ENCODE assay signal across 8 mouse cellular contexts in the genomic region with DNA sequence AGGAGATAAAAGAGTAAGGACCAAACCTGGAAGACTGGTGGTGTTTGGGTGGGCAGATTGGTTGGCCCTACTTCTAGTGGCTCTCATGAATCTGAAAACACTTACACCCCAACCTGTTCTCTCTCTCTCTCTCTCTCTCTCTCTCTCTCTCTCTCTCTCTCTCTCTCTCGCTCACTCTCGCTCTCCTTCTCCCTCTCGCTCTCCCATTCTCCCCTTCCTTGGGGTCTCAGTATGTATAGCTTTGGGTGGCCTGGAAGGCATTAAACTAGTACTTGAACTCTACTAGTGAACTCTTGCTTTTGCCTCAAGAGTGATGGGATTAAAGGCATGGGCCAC. TPM values are rescaled to one million over a fixed set of nuclear protein-coding genes. Genes with fewer than 3 reads are reported as not detected.
A peak's percentile ranks its signal among the peaks of the same experiment; 100 is the strongest.
DNase-seq lines count a peak whose midpoint lies in the region; ATAC-seq and TF ChIP-seq lines count a peak whose summit lies in the region.

No protein-coding gene starts in this region.

- peak overlapping the region; percentile 85 for H3K9ac ChIP-seq in embryonic facial prominence, embryonic 13.5 days
- H3K9ac ChIP-seq in intestine, embryonic 15.5 days: peak overlapping the region; percentile 70
- H3K9ac ChIP-seq in neural tube, embryonic 12.5 days: peak overlapping the region; percentile 69

- 6% methylated on average over 3 of the region's 3 CpGs for WGBS in embryonic facial prominence, embryonic 13.5 days
- 13% methylated on average over 3 of the region's 3 CpGs for WGBS in intestine, embryonic 15.5 days
- WGBS in neural tube, embryonic 12.5 days: 32% methylated on average over 3 of the region's 3 CpGs

- no peak for DNase-seq in left cerebral cortex, adult 2 months (ENCODE audit: extremely low spot score in 1 of 2, low spot score in 2 of 2)
- no peak for DNase-seq in left cerebral cortex, adult 8-10 months (ENCODE audit: low spot score in 2 of 2)
- DNase-seq in spleen, postnatal 14 days (ENCODE audit: low spot score in 2 of 2): no peak
- DNase-seq in thymus, postnatal 10 days (ENCODE audit: low spot score in 2 of 2): no peak
- no peak for DNase-seq in adrenal gland, postnatal 4 days (ENCODE audit: low spot score in 2 of 2)

- ATAC-seq in embryonic facial prominence, embryonic 13.5 days (ENCODE audit: insufficient number of reproducible peaks, insufficient read depth, low FRiP score, low TSS enrichment, low read depth): no peak
- no peak for ATAC-seq in intestine, embryonic 15.5 days
- no peak for ATAC-seq in neural tube, embryonic 12.5 days (ENCODE audit: low FRiP score, low read depth)

- peak overlapping the region; percentile 73 for H3K4me3 ChIP-seq in left cerebral cortex, adult 2 months
- H3K4me3 ChIP-seq in embryonic facial prominence, embryonic 13.5 days: peak overlapping the region; percentile 72
- peak overlapping the region; percentile 74 for H3K4me3 ChIP-seq in intestine, embryonic 15.5 days (replicated peaks)
- peak overlapping the region; percentile 62 for H3K4me3 ChIP-seq in neural tube, embryonic 12.5 days

- peaks cover 22% of the 10 kb centered on the region for H3K4me1 ChIP-seq in embryonic facial prominence, embryonic 13.5 days
- H3K4me1 ChIP-seq in intestine, embryonic 15.5 days (replicated peaks): no peaks in the 10 kb centered on the region
- H3K4me1 ChIP-seq in neural tube, embryonic 12.5 days: peaks cover 8% of the 10 kb centered on the region

- H3K36me3 ChIP-seq in embryonic facial prominence, embryonic 13.5 days: peaks cover 15% of the 10 kb centered on the region
- no peaks in the 10 kb centered on the region; the same call in 1 of the 2 replicates for H3K36me3 ChIP-seq in intestine, embryonic 15.5 days
- peaks cover 4% of the 10 kb centered on the region; the same call in 1 of the 2 replicates for H3K36me3 ChIP-seq in neural tube, embryonic 12.5 days

- no peaks in the 10 kb centered on the region for H3K9me3 ChIP-seq in embryonic facial prominence, embryonic 13.5 days
- H3K9me3 ChIP-seq in intestine, embryonic 15.5 days: no peaks in the 10 kb centered on the region
- H3K9me3 ChIP-seq in neural tube, embryonic 12.5 days: no peaks in the 10 kb centered on the region

- H3K27ac ChIP-seq in left cerebral cortex, adult 2 months: peak overlapping the region; percentile 75
- H3K27ac ChIP-seq in embryonic facial prominence, embryonic 13.5 days: peak overlapping the region; percentile 77; the same call in 1 of the 2 replicates
- peak overlapping the region; percentile 48; the same call in 1 of the 2 replicates for H3K27ac ChIP-seq in intestine, embryonic 15.5 days
- H3K27ac ChIP-seq in neural tube, embryonic 12.5 days: no peak overlapping the region

- H3K4me2 ChIP-seq in embryonic facial prominence, embryonic 13.5 days: peak overlapping the region; percentile 76
- peak overlapping the region; percentile 81 for H3K4me2 ChIP-seq in intestine, embryonic 15.5 days (replicated peaks)
- H3K4me2 ChIP-seq in neural tube, embryonic 12.5 days (replicated peaks): peak overlapping the region; percentile 78

- no peaks in the 10 kb centered on the region for H3K27me3 ChIP-seq in embryonic facial prominence, embryonic 13.5 days
- no peaks in the 10 kb centered on the region for H3K27me3 ChIP-seq in intestine, embryonic 15.5 days (replicated peaks)
- no peaks in the 10 kb centered on the region for H3K27me3 ChIP-seq in neural tube, embryonic 12.5 days (replicated peaks)

- intact Hi-C loops in left cerebral cortex, adult 2 months (cut with DNase I): loop anchor here (5.0 kb wide), 2 partner anchors 50 to 115 kb away; a partner anchor contains a TSS

- TF ChIP-seq CTCF in left cerebral cortex, adult 2 months (IDR thresholded peaks at IDR 0.05): no peak

RNA-seq across cellular contexts. Expression of a gene that starts 0.6 kb away (rescaled TPM):
- 10 to 100 TPM; 72.2 to 73.7 TPM for total RNA-seq in left cerebral cortex, adult 2 months (2021)
- 10 to 100 TPM; 72.7 to 88.6 (median 75.3) TPM for total RNA-seq in left cerebral cortex, adult 8-10 months (2022)
- polyA plus RNA-seq in embryonic facial prominence, embryonic 13.5 days (2015; fragmentation: Nextera tagmentation; extraction: Ambion mirVana): 84.8 and 86.6 TPM in 2 replicates
- polyA plus RNA-seq in intestine, embryonic 15.5 days (2015; fragmentation: Nextera tagmentation; extraction: Ambion mirVana): 43.7 and 46.2 TPM in 2 replicates
- 54.1 and 58.5 TPM in 2 replicates for polyA plus RNA-seq in neural tube, embryonic 12.5 days (2016; fragmentation: Nextera tagmentation; extraction: Ambion mirVana)
- 100 to 1,000 TPM; 166 to 176 TPM for total RNA-seq in adrenal gland, postnatal 4 days (2021)

RNA-seq across cellular contexts. Expression of a gene that starts 37.9 kb away (rescaled TPM):
- total RNA-seq in left cerebral cortex, adult 2 months (2021): 10 to 100 TPM; 52.2 to 58.1 TPM
- total RNA-seq in left cerebral cortex, adult 8-10 months (2022): 10 to 100 TPM; 41.8 to 49.3 (median 42.6) TPM
- polyA plus RNA-seq in embryonic facial prominence, embryonic 13.5 days (2015; fragmentation: Nextera tagmentation; extraction: Ambion mirVana): 4.0 and 4.1 TPM in 2 replicates
- polyA plus RNA-seq in intestine, embryonic 15.5 days (2015; fragmentation: Nextera tagmentation; extraction: Ambion mirVana): 5.1 and 5.4 TPM in 2 replicates
- polyA plus RNA-seq in neural tube, embryonic 12.5 days (2016; fragmentation: Nextera tagmentation; extraction: Ambion mirVana): 8.1 and 8.6 TPM in 2 replicates
- total RNA-seq in adrenal gland, postnatal 4 days (2021): 10 to 100 TPM; 51.5 to 54.1 TPM

RNA-seq across cellular contexts. Expression of a gene that starts 48.5 kb away (rescaled TPM):
- total RNA-seq in left cerebral cortex, adult 2 months (2021): 1 to 10 TPM in 1 of 2 experiments, under 1 TPM in 1; 0.75 to 1.0 TPM
- total RNA-seq in left cerebral cortex, adult 8-10 months (2022): 1 to 10 TPM in 3 of 4 experiments, under 1 TPM in 1; 0.97 to 1.9 (median 1.5) TPM
- 99.6 and 115 TPM in 2 replicates for polyA plus RNA-seq in embryonic facial prominence, embryonic 13.5 days (2015; fragmentation: Nextera tagmentation; extraction: Ambion mirVana)
- polyA plus RNA-seq in intestine, embryonic 15.5 days (2015; fragmentation: Nextera tagmentation; extraction: Ambion mirVana): 89.5 and 98.5 TPM in 2 replicates
- polyA plus RNA-seq in neural tube, embryonic 12.5 days (2016; fragmentation: Nextera tagmentation; extraction: Ambion mirVana): 90.3 and 93.5 TPM in 2 replicates
- total RNA-seq in adrenal gland, postnatal 4 days (2021): 10 to 100 TPM; 28.0 to 28.8 TPM

Comparison
In these comparisons a context has a peak if more than half of its experiments do, and no peak if none do; other contexts are left out.
1. RNA of a gene that starts 48.5 kb away (total RNA-seq): 28.0 to 28.8 TPM in adrenal gland, postnatal 4 days; 0.97 to 1.9 TPM in left cerebral cortex, adult 8-10 months and 0.75 to 1.0 TPM in left cerebral cortex, adult 2 months; every median in the first group is over 4 times any median in the second.
2. Peak in every context shown above with its lines, with median percentiles within 50 percentile points of each other: H3K4me3 ChIP-seq, H3K4me2 ChIP-seq and H3K9ac ChIP-seq.